Mouse (Mus musculus) forebrain, embryonic 12.5 days (tissue): Measurements from ENCODE around the gene Git1. TPM values are rescaled to one million over a fixed set of nuclear protein-coding genes. Genes with fewer than 3 reads are reported as not detected.

Experiments
- polyA plus RNA-seq: library from polyadenylated mRNA; unstranded; fragments of >200 nt; fragmentation: Nextera tagmentation; extraction: Ambion mirVana; gene quantifications from 2 replicates; pipeline ENCODE4 v1.2.1, GENCODE M21; 2016

Gene Git1
- polyA plus RNA-seq, 1 experiment from 2014 or later: 14.6 TPM

Other genes with a start within 250 kb of the Git1 start
- gene Coro6, start 31.2 kb upstream of the Git1 start, polyA plus RNA-seq: 0.10 and 0.12 TPM in 2 replicates
- 23.0 and 25.1 TPM in 2 replicates for gene Ankrd13b, start 3.9 kb upstream of the Git1 start, polyA plus RNA-seq
- 3.8 and 4.8 TPM in 2 replicates for gene Abhd15, start 21.6 kb downstream of the Git1 start, polyA plus RNA-seq
- 30.7 and 31.7 TPM in 2 replicates for gene Trp53i13, start 22.4 kb downstream of the Git1 start, polyA plus RNA-seq
- gene Gm10392, start 25.6 kb downstream of the Git1 start, polyA plus RNA-seq: 0.17 TPM in 1 of 2 replicates, not detected in the other
- gene Taok1, start 114.3 kb downstream of the Git1 start, polyA plus RNA-seq: 27.7 and 28.5 TPM in 2 replicates
- gene Nufip2, start 192.6 kb downstream of the Git1 start, polyA plus RNA-seq: 5.3 and 5.5 TPM in 2 replicates
- gene Cryba1, start 231.7 kb downstream of the Git1 start, polyA plus RNA-seq: 1.1 and 1.3 TPM in 2 replicates